In genomic region chr13:49480551-49480950, GRCm38 (mm10) we compare ENCODE assay signal across 10 mouse cellular contexts. TPM values are rescaled to one million over a fixed set of nuclear protein-coding genes. Genes with fewer than 3 reads are reported as not detected.
DNase-seq lines count a peak whose midpoint lies in the region; ATAC-seq and TF ChIP-seq lines count a peak whose summit lies in the region.
"Had no signal": no experiment of that assay in that cellular context is flagged by ENCODE, and none has a peak within 500 bp of the region (broad histone marks: within the 10 kb centered on the region; RNA-seq: fewer than 3 reads in every experiment).

No protein-coding gene starts in this region.

- H3K4me3 ChIP-seq in hindbrain, embryonic 16.5 days (ENCODE audit: low read length) = no peak overlapping the region
- H3K4me3 ChIP-seq in hindbrain, embryonic 13.5 days = no peak overlapping the region
- no peak overlapping the region for H3K4me3 ChIP-seq in lung, embryonic 14.5 days (ENCODE audit: low read depth, low read length)
- H3K4me3 ChIP-seq: liver, embryonic 13.5 days had no signal

- no peak for TF ChIP-seq CTCF in lung, embryonic 14.5 days (IDR thresholded peaks at IDR 0.05; ENCODE audit: low read depth)

- H3K27ac ChIP-seq in hindbrain, embryonic 16.5 days (ENCODE audit: low read depth, low read length) = peak overlapping the region; percentile 25
- no peak overlapping the region for H3K27ac ChIP-seq in hindbrain, embryonic 13.5 days
- H3K27ac ChIP-seq in lung, embryonic 14.5 days (ENCODE audit: low read depth) = peak overlapping the region; percentile 96
- H3K27ac ChIP-seq: liver, embryonic 13.5 days had no signal

- no peak overlapping the region for H3K4me2 ChIP-seq in hindbrain, embryonic 16.5 days (ENCODE audit: low read length)
- H3K4me2 ChIP-seq in hindbrain, embryonic 13.5 days = no peak overlapping the region
- no peak overlapping the region for H3K4me2 ChIP-seq in lung, embryonic 14.5 days
- H3K4me2 ChIP-seq: liver, embryonic 13.5 days had no signal

- H3K27me3 ChIP-seq in hindbrain, embryonic 16.5 days (replicated peaks; ENCODE audit: control insufficient read depth, insufficient read depth, low read length) = no peaks in the 10 kb centered on the region
- H3K27me3 ChIP-seq in hindbrain, embryonic 13.5 days = no peaks in the 10 kb centered on the region
- no peaks in the 10 kb centered on the region for H3K27me3 ChIP-seq in lung, embryonic 14.5 days (ENCODE audit: insufficient read depth, low read length)
- H3K27me3 ChIP-seq: liver, embryonic 13.5 days; Patski had no signal

- WGBS in hindbrain, embryonic 16.5 days = 40% methylated on average over 5 of the region's 5 CpGs
- 63% methylated on average over 5 of the region's 5 CpGs for WGBS in hindbrain, embryonic 13.5 days
- whole genome bisulfite sequencing in lung, embryonic 14.5 days = 61% methylated on average over 5 of the region's 5 CpGs

- intact Hi-C loops in left cerebral cortex, postnatal 25 days (cut with DNase I) = no loop called here

- H3K36me3 ChIP-seq in hindbrain, embryonic 16.5 days (ENCODE audit: control insufficient read depth, insufficient read depth, low read length) = no peaks in the 10 kb centered on the region
- H3K36me3 ChIP-seq in hindbrain, embryonic 13.5 days = no peaks in the 10 kb centered on the region
- H3K36me3 ChIP-seq in lung, embryonic 14.5 days (ENCODE audit: insufficient read depth) = no peaks in the 10 kb centered on the region
- H3K36me3 ChIP-seq: liver, embryonic 13.5 days had no signal

- no peaks in the 10 kb centered on the region for H3K9me3 ChIP-seq in hindbrain, embryonic 16.5 days (ENCODE audit: control insufficient read depth, low read length)
- H3K9me3 ChIP-seq in hindbrain, embryonic 13.5 days = no peaks in the 10 kb centered on the region
- H3K9me3 ChIP-seq in lung, embryonic 14.5 days (ENCODE audit: low read depth, low read length) = no peaks in the 10 kb centered on the region
- H3K9me3 ChIP-seq: liver, embryonic 13.5 days had no signal

- no peak overlapping the region for H3K9ac ChIP-seq in hindbrain, embryonic 16.5 days (ENCODE audit: low read depth, low read length)
- no peak overlapping the region for H3K9ac ChIP-seq in hindbrain, embryonic 13.5 days
- H3K9ac ChIP-seq in lung, embryonic 14.5 days = no peak overlapping the region; the same call in 1 of the 2 replicates
- H3K9ac ChIP-seq: liver, embryonic 13.5 days had no signal

- H3K4me1 ChIP-seq in hindbrain, embryonic 16.5 days (ENCODE audit: control insufficient read depth, insufficient read depth, low read depth, low read length) = no peaks in the 10 kb centered on the region
- peaks cover 7% of the 10 kb centered on the region; the same call in 1 of the 2 replicates for H3K4me1 ChIP-seq in hindbrain, embryonic 13.5 days (replicated peaks)
- H3K4me1 ChIP-seq in lung, embryonic 14.5 days (ENCODE audit: insufficient read depth) = peaks cover 13% of the 10 kb centered on the region
- H3K4me1 ChIP-seq: liver, embryonic 13.5 days had no signal

- ATAC-seq in hindbrain, embryonic 16.5 days = peak; percentile 84
- no peak; the same call in 1 of the 2 replicates for ATAC-seq in hindbrain, embryonic 13.5 days (ENCODE audit: low FRiP score)
- ATAC-seq in lung, embryonic 14.5 days (ENCODE audit: insufficient read depth) = peak; percentile 50; the same call in 1 of the 2 replicates
- no peak for ATAC-seq in inflammation-experienced regulatory T-cells, adult 6 months
- ATAC-seq in activated CD4-positive, CD25-positive, alpha-beta regulatory T cell, adult 4 months = no peak
- ATAC-seq: Patski had no signal

- peak; percentile 62 for DNase-seq in adipocyte (ENCODE audit: low spot score)
- DNase-seq in cerebellum, postnatal 14 days = peak; percentile 19 to 38
- DNase-seq in lung, embryonic 14.5 days = peak; percentile 42
- DNase-seq in left cerebral cortex, postnatal 25 days (ENCODE audit: low spot score in 2 of 2) = no peak
- DNase-seq: liver, embryonic 13.5 days had no signal

RNA-seq across cellular contexts. Expression of gene Tes3-ps, which starts 12.6 kb away (rescaled TPM):
- 0.55 and 1.2 TPM in 2 replicates for polyA plus RNA-seq in hindbrain, embryonic 16.5 days (2015; fragmentation: Nextera tagmentation; extraction: Ambion mirVana)
- polyA plus RNA-seq in hindbrain, embryonic 13.5 days (2015; fragmentation: Nextera tagmentation; extraction: Ambion mirVana) = 0.45 and 0.60 TPM in 2 replicates
- polyA plus RNA-seq in lung, embryonic 14.5 days (2014; fragmentation: Nextera tagmentation; extraction: Ambion mirVana) = 1.3 and 1.4 TPM in 2 replicates
- 1 to 10 TPM; 5.6 to 8.2 (median 8.1) TPM for polyA plus RNA-seq in inflammation-experienced regulatory T-cells, adult 6 months (2017; shearing (Covaris generic))
- polyA plus RNA-seq in activated CD4-positive, CD25-positive, alpha-beta regulatory T cell, adult 4 months (2017; shearing (Covaris generic)) = 1 to 10 TPM; 6.6 to 7.3 TPM
- 1 to 10 TPM; 1.6 to 1.9 TPM for total RNA-seq in left cerebral cortex, postnatal 25 days (2021)

RNA-seq across cellular contexts. Expression of gene Ecm2, which starts 24.1 kb away (rescaled TPM):
- 2.6 and 2.7 TPM in 2 replicates for polyA plus RNA-seq in hindbrain, embryonic 16.5 days (2015; fragmentation: Nextera tagmentation; extraction: Ambion mirVana)
- 2.3 and 2.5 TPM in 2 replicates for polyA plus RNA-seq in hindbrain, embryonic 13.5 days (2015; fragmentation: Nextera tagmentation; extraction: Ambion mirVana)
- polyA plus RNA-seq in lung, embryonic 14.5 days (2014; fragmentation: Nextera tagmentation; extraction: Ambion mirVana) = 0.66 and 0.74 TPM in 2 replicates
- under 1 TPM in 2 of 3 experiments, not detected in 1; 0.07 to 0.23 TPM for polyA plus RNA-seq in inflammation-experienced regulatory T-cells, adult 6 months (2017; shearing (Covaris generic))
- polyA plus RNA-seq in activated CD4-positive, CD25-positive, alpha-beta regulatory T cell, adult 4 months (2017; shearing (Covaris generic)) = under 1 TPM; 0.08 to 0.26 TPM
- total RNA-seq in left cerebral cortex, postnatal 25 days (2021) = 1 to 10 TPM; 2.3 to 2.7 TPM

RNA-seq across cellular contexts. Expression of gene Ippk, which starts 59.5 kb away (rescaled TPM):
- 13.6 and 14.3 TPM in 2 replicates for polyA plus RNA-seq in hindbrain, embryonic 16.5 days (2015; fragmentation: Nextera tagmentation; extraction: Ambion mirVana)
- polyA plus RNA-seq in hindbrain, embryonic 13.5 days (2015; fragmentation: Nextera tagmentation; extraction: Ambion mirVana) = 14.0 and 15.0 TPM in 2 replicates
- 16.1 and 19.5 TPM in 2 replicates for polyA plus RNA-seq in lung, embryonic 14.5 days (2014; fragmentation: Nextera tagmentation; extraction: Ambion mirVana)
- polyA plus RNA-seq in inflammation-experienced regulatory T-cells, adult 6 months (2017; shearing (Covaris generic)) = 1 to 10 TPM; 3.8 to 5.3 (median 4.3) TPM
- 1 to 10 TPM; 2.7 to 4.6 TPM for polyA plus RNA-seq in activated CD4-positive, CD25-positive, alpha-beta regulatory T cell, adult 4 months (2017; shearing (Covaris generic))
- 10 to 100 TPM; 14.8 to 16.8 TPM for total RNA-seq in left cerebral cortex, postnatal 25 days (2021)

Comparison
In these comparisons a context has a peak if more than half of its experiments do, and no peak if none do; other contexts are left out.
1. ATAC-seq: peak in hindbrain, embryonic 16.5 days (single experiment) and lung, embryonic 14.5 days (single experiment); none in hindbrain, embryonic 13.5 days (single experiment), inflammation-experienced regulatory T-cells, adult 6 months (single experiment) and activated CD4-positive, CD25-positive, alpha-beta regulatory T cell, adult 4 months (single experiment).
2. DNase-seq: peak in adipocyte (single experiment), cerebellum, postnatal 14 days (2 of 2) and lung, embryonic 14.5 days (single experiment); none in left cerebral cortex, postnatal 25 days (0 of 2).